Mouse (Mus musculus) heart, embryonic 14.5 days (tissue): ENCODE data around the gene Celf2. TPM values are rescaled to one million over a fixed set of nuclear protein-coding genes. Genes with fewer than 3 reads are reported as not detected.

Source experiments
- ATAC-seq: fragments of 200-750 bp; cut with Nextera tagmentation; 2 replicates; pipeline ENCODE4 v1.8.0; 2017; ENCODE audit warnings: low read depth, moderate TSS enrichment; ENCODE audit not compliant: insufficient number of reproducible peaks, insufficient read depth, low FRiP score
- H3K27ac ChIP-seq, 2 experiments: fragments of 200-500 bp in 1 of 2; fragments of 300-500 bp in 1 of 2; sonication (generic) in 1 of 2; replicated peaks in 1 of 2; 2 replicates each; pipeline ENCODE4 v1.5.1; 2012 to 2014; ENCODE audit warnings: low read depth in 2 of 2, low read length in 2 of 2, control low read depth in 1 of 2, mild to moderate bottlenecking in 1 of 2, mixed read lengths in 1 of 2; ENCODE audit not compliant: control insufficient read depth in 1 of 2, insufficient read depth in 1 of 2
- H3K27me3 ChIP-seq: fragments of 300-500 bp; sonication (generic); 2 replicates; pipeline ENCODE4 v1.6.1; 2014; ENCODE audit warnings: mild to moderate bottlenecking, low read length, control low read depth; ENCODE audit not compliant: control insufficient read depth, insufficient read depth
- H3K36me3 ChIP-seq: fragments of 300-500 bp; sonication (generic); 2 replicates; pipeline ENCODE4 v1.6.1; 2014; ENCODE audit warnings: mild to moderate bottlenecking, control low read depth, low read length, mixed read lengths; ENCODE audit not compliant: control insufficient read depth, insufficient read depth
- H3K4me1 ChIP-seq, 2 experiments: fragments of 200-500 bp in 1 of 2; fragments of 300-500 bp in 1 of 2; sonication (generic) in 1 of 2; 2 replicates each; pipeline ENCODE4 v1.6.1; 2012 to 2014; ENCODE audit warnings: low read length in 2 of 2, control low read depth in 1 of 2, mixed read lengths in 1 of 2; ENCODE audit not compliant: control insufficient read depth in 2 of 2, insufficient read depth in 2 of 2
- H3K4me2 ChIP-seq: fragments of 300-500 bp; sonication (generic); 2 replicates; pipeline ENCODE4 v1.6.1; 2014; ENCODE audit warnings: mild to moderate bottlenecking, low read length
- H3K4me3 ChIP-seq, 2 experiments: fragments of 200-500 bp in 1 of 2; fragments of 300-500 bp in 1 of 2; sonication (generic) in 1 of 2; 2 replicates each; pipeline ENCODE4 v1.5.1; 2012 to 2014; ENCODE audit warnings: low read length in 2 of 2, mild to moderate bottlenecking in 2 of 2, control low read depth in 1 of 2, low read depth in 1 of 2, moderate library complexity in 1 of 2; ENCODE audit not compliant: control insufficient read depth in 1 of 2, insufficient read depth in 1 of 2
- H3K9ac ChIP-seq: fragments of 300-500 bp; sonication (generic); 2 replicates; pipeline ENCODE4 v1.6.1; 2014; ENCODE audit warnings: mild to moderate bottlenecking, low read length
- H3K9me3 ChIP-seq: fragments of 300-500 bp; sonication (generic); 2 replicates; pipeline ENCODE4 v1.6.1; 2016; ENCODE audit warnings: low read length, control low read depth; ENCODE audit not compliant: control insufficient read depth
- WGBS: fragments of 180-500 bp; shearing (Covaris S2); extraction: QIAGEN DNeasy Blood & Tissue Kit; methylation state at CpG from one replicate; pipeline ENCODE4 v1.1.7; 2014; 5-methylcytosine and 5-hydroxymethylcytosine counted together
- polyA plus RNA-seq: library from polyadenylated mRNA; unstranded; fragments of >200 nt; fragmentation: Nextera tagmentation; extraction: Ambion mirVana; gene quantifications from 2 replicates; pipeline ENCODE4 v1.2.1, GENCODE M21; 2014

Gene Celf2
- polyA plus RNA-seq, 1 experiment from 2014 or later: 66.5 TPM

GRCm38 (mm10) chr2:6696326-6696725, 813.0 kb downstream of the Celf2 start:
- no peak overlapping the region for H3K9ac ChIP-seq
- H3K4me2 ChIP-seq: no peak overlapping the region
- H3K27me3 ChIP-seq: no peaks in the 10 kb centered on the region
- ATAC-seq: no peak
- H3K9me3 ChIP-seq: no peaks in the 10 kb centered on the region
- H3K36me3 ChIP-seq: no peaks in the 10 kb centered on the region
- no peak overlapping the region; a peak in 1 of 4 replicates for H3K27ac ChIP-seq
- no peak overlapping the region for H3K4me3 ChIP-seq
- peaks cover 3 to 11% of the 10 kb centered on the region in 2 experiments; a peak in 2 of 4 replicates for H3K4me1 ChIP-seq
- WGBS: 85% methylated on average over 1 of the region's 1 CpGs

- Histone ChIP-seq H3K4me3 (no peak overlapping the region), H3K4me1 (peaks cover 3 to 11% of the 10 kb centered on the region in 2 experiments; a peak in 2 of 4 replicates), H3K36me3 (no peaks in the 10 kb centered on the region), H3K27me3 (no peaks in the 10 kb centered on the region), H3K4me2 (peak overlapping the region; percentile 41), H3K9me3 (no peaks in the 10 kb centered on the region), H3K27ac (peak overlapping the region in 1 of 2 experiments; percentile 71; a peak in 2 of 4 replicates), H3K9ac (no peak overlapping the region)
- 43% methylated on average over 4 of the region's 4 CpGs for WGBS
- no peak for ATAC-seq
Measured at GRCm38 (mm10) chr2:6695353-6695951, 813.9 kb downstream of the Celf2 start.

DNA sequence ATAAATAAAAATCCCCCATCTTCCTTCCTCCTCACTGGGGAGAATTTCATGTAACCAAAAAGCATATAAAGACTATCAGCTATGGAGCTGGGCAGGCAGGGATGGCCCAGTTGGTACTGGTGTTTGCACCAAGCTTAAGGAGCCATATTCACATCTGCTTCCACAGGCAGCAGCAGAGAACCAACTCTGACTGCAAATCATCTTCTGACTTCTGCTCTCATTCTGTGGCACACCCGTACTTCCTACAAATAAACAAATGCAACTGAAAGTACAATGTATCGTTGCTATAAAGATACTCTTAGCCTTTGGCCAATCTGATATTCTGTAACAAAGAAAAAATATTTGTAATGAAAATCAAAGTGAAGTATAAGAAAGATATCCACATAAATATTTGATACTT, 819.7 kb downstream of the Celf2 start:
- H3K4me1 ChIP-seq: no peaks in the 10 kb centered on the region; a peak in 2 of 4 replicates
- no peak overlapping the region for H3K27ac ChIP-seq
- no peak overlapping the region for H3K4me3 ChIP-seq
- WGBS: 89% methylated on average over 2 of the region's 2 CpGs
- ATAC-seq: no peak
- H3K9me3 ChIP-seq: no peaks in the 10 kb centered on the region
- H3K9ac ChIP-seq: no peak overlapping the region
- H3K4me2 ChIP-seq: no peak overlapping the region
- no peaks in the 10 kb centered on the region for H3K27me3 ChIP-seq
- H3K36me3 ChIP-seq: no peaks in the 10 kb centered on the region

DNA sequence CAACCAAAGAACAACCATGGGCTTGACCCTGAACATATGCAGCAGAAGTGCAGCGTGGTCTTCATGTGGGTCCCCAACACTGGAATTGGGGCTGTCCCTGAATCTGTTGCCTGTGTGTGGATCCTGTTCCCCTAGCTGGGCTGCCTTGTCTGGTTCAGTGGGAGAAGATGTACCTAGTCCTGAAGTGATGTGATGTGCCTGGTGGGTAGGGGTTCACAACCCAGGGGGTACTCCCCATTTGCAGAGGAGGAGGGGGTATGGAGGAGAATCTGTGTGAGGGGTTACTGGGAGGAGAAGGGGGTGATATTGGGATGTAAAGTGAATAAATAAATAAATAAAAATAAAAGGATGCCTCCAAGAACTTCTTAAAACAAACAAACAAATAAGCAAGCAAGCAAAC, 831.1 kb downstream of the Celf2 start:
- Histone ChIP-seq H3K27ac (no peak overlapping the region), H3K9me3 (no peaks in the 10 kb centered on the region), H3K4me1 (no peaks in the 10 kb centered on the region), H3K4me3 (no peak overlapping the region), H3K36me3 (no peaks in the 10 kb centered on the region), H3K4me2 (no peak overlapping the region), H3K27me3 (no peaks in the 10 kb centered on the region), H3K9ac (no peak overlapping the region)
- ATAC-seq: no peak
- 96% methylated on average over 1 of the region's 1 CpGs for WGBS

GRCm38 (mm10) chr2:6677457-6677856, 831.9 kb downstream of the Celf2 start:
- H3K4me2 ChIP-seq: no peak overlapping the region
- no peaks in the 10 kb centered on the region for H3K27me3 ChIP-seq
- no peak overlapping the region for H3K27ac ChIP-seq
- ATAC-seq: no peak
- H3K4me3 ChIP-seq: no peak overlapping the region
- no peaks in the 10 kb centered on the region for H3K36me3 ChIP-seq
- no peak overlapping the region for H3K9ac ChIP-seq
- no peaks in the 10 kb centered on the region for H3K4me1 ChIP-seq
- H3K9me3 ChIP-seq: no peaks in the 10 kb centered on the region

- 74% methylated on average over 3 of the region's 3 CpGs for WGBS
Measured at GRCm38 (mm10) chr2:6674401-6674800, 835.0 kb downstream of the Celf2 start.

GRCm38 (mm10) chr2:6673418-6673817, 835.9 kb downstream of the Celf2 start:
- Histone ChIP-seq H3K4me2 (no peak overlapping the region), H3K4me1 (no peaks in the 10 kb centered on the region), H3K36me3 (no peaks in the 10 kb centered on the region), H3K9me3 (no peaks in the 10 kb centered on the region), H3K27me3 (no peaks in the 10 kb centered on the region), H3K27ac (no peak overlapping the region), H3K4me3 (no peak overlapping the region), H3K9ac (no peak overlapping the region)
- WGBS: 60% methylated on average over 3 of the region's 3 CpGs
- ATAC-seq: no peak

More at GRCm38 (mm10) chr2:6674401-6674800, 835.0 kb downstream of the Celf2 start:
- no peak for ATAC-seq
- Histone ChIP-seq H3K9me3 (no peaks in the 10 kb centered on the region), H3K9ac (no peak overlapping the region), H3K27me3 (no peaks in the 10 kb centered on the region), H3K4me3 (no peak overlapping the region), H3K4me1 (no peaks in the 10 kb centered on the region), H3K4me2 (no peak overlapping the region), H3K36me3 (no peaks in the 10 kb centered on the region), H3K27ac (no peak overlapping the region)

GRCm38 (mm10) chr2:6667611-6668010, 841.8 kb downstream of the Celf2 start:
- Histone ChIP-seq H3K9me3 (no peaks in the 10 kb centered on the region), H3K27ac (no peak overlapping the region), H3K4me3 (no peak overlapping the region), H3K4me1 (no peaks in the 10 kb centered on the region), H3K36me3 (no peaks in the 10 kb centered on the region), H3K4me2 (no peak overlapping the region), H3K9ac (no peak overlapping the region), H3K27me3 (no peaks in the 10 kb centered on the region)
- no peak for ATAC-seq
- 78% methylated on average over 4 of the region's 4 CpGs for WGBS
